Mouse (Mus musculus) lung, adult 2 months (tissue): ENCODE measurements at regions not wholly inside any gene's neighbourhood (a gene's known extent, or its start where the extent isn't known, plus 50 kb on each side); places are given as distances from the start of the nearest gene placed in this dataset.

ENCODE experiments used
- CTCF ChIP-seq: fragments of 200-500 bp; IDR thresholded peaks from 2 replicates; pipeline ENCODE4 v1.5.1; 2011; ENCODE audit warnings: mild to moderate bottlenecking, low read length, control low read depth; ENCODE audit not compliant: insufficient read depth
- POLR2A ChIP-seq: fragments of 200-500 bp; IDR thresholded peaks from 2 replicates; pipeline ENCODE4 v1.6.1; 2011; ENCODE audit warnings: low read depth, mild to moderate bottlenecking, control low read depth, low read length, borderline replicate concordance; ENCODE audit errors: extremely low read depth

- no peak for TF ChIP-seq CTCF
- no peak for TF ChIP-seq POLR2A
Observed at GRCm38 (mm10) chr12:107334366-107334765, 154.1 kb upstream of the 3110018I06Rik start.
